Mouse (Mus musculus): ENCODE measurements around the gene H60b.
"Not testable (repeated sequence)": the region's sequence is repeated elsewhere in the genome, so short reads cannot be mapped to it uniquely, and the experiment has no call there.

Gene H60b

DNA sequence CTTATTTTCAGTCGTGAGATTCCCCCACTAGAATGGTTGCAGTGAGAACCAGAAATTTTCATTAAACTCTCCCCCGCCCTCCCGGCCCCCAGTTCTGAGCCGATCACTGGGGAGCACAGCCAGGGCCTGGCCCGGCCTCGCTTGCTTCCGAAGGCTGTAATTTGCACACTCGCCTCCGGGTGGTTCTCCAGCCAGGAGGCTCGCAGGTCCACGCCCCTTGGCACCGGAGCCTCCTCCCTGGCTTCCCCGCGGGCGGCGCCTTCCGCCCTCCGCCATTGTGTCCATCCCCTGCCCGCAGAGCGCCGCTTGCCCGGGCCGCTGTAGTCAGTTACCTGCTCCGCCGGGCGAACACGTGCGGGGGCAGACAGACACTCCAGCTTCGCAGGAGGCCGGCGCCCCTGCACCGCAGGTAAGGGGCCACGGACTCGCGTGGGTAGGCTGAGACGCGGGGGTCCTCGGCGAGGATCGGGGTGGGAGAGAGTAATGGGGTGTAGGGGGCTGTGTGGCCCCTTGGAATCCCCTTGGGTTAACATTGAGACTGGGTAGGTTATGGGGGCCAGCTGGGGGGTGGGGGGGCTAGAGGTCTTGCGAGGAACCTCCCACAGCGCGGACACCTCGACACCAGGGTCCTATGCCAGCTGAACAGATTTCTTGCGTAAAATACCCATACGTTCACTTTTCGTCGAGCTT is at the start of gene H60b, which contains the start of gene Raet1e:
Gene H60b, plus strand, starts transcription at position 277 of the 690 bp plus-strand sequence.
Gene Raet1e, plus strand, starts transcription at position 260 of the 690 bp plus-strand sequence.
- peak; percentile 42 for DNase-seq (ENCODE audit: low read depth)

DNA sequence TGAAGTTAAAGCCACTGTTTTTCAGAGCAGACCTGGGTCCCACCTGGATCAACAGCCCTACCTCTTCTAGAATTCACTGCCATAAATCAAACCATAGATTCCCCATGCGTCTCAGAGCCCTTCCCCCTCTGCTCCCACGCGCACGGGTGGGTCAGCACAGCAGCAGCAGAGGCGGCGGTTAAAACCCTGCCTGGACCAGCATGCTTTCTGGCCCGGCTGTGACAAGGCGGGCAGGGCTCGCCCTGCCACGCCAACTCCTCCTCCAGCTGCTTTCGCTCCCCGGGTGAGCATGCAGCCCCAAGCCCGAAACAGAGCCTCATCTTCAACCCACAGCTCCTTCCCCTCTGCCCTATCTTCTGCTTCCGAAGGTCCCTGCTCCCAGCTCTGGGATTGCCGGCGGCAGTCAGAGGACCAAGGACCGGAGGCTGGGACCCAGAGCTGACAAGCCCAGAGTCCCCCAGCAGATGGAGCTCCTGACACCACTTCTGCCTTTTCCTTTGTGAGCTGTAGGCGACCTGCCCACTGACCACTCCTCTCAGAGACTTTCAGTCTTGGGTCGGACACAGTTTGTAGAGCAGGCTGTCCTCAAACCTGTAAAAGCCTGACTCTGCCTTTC is 17.6 kb upstream of the H60b start:
- DNase-seq (ENCODE audit: low read depth): peak; percentile 54

DNA sequence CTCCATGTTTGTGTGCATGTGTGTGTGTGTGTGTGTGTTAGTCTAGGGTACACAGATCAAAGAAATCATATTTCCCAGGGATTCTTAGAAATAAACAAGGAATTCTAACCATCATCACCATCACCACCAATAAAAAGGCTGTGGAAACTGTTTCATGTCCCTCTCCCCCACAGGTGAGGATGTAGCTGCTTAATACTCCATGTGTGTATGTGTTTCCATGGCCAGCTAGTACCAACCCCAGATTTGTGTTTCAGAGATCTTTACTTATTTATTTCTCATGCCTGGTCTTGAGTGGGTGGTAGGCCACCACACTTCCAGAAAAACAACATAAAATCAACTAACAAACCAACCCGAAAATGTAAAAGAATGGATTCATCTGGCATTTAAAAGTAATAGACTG is 16.2 kb upstream of the H60b start:
- DNase-seq (ENCODE audit: low read depth): peak; percentile 74

DNA sequence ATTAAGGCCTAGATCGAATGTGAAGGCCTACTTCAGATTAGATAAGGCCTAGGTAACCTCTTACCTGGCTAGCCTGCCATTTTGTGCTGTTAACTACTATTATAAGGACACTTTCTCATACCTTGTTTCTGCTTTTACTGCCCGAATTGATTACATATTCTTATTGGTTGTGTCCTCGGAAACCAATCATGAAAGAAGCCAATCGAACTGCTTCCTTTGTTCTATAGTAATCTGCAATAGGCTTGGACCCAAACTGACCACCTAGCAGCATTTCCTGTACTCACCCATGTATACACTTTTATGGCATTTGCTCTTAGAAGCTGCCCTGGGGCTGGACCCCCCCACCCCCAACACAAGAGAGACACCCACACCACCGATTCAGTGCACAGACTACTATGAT is 15.5 kb upstream of the H60b start:
- DNase-seq (ENCODE audit: low read depth): no peak

- peak; percentile 85 for DNase-seq (ENCODE audit: low read depth)
Measured at GRCm38 (mm10) chr10:22148441-22149072, 9.8 kb upstream of the H60b start.

- peak; percentile 61 for DNase-seq (ENCODE audit: low read depth)
Measured at GRCm38 (mm10) chr10:22149073-22149690, 9.2 kb upstream of the H60b start, which contains the start of gene E030030I06Rik. Gene E030030I06Rik, minus strand, starts transcription at chr10:22149270.

- DNase-seq (ENCODE audit: low read depth): peak; percentile 38
Measured at GRCm38 (mm10) chr10:22149691-22150465, 8.5 kb upstream of the H60b start.

GRCm38 (mm10) chr10:22150593-22150992 is 7.8 kb upstream of the H60b start:
- peak; percentile 60 for DNase-seq (ENCODE audit: low read depth)

DNA sequence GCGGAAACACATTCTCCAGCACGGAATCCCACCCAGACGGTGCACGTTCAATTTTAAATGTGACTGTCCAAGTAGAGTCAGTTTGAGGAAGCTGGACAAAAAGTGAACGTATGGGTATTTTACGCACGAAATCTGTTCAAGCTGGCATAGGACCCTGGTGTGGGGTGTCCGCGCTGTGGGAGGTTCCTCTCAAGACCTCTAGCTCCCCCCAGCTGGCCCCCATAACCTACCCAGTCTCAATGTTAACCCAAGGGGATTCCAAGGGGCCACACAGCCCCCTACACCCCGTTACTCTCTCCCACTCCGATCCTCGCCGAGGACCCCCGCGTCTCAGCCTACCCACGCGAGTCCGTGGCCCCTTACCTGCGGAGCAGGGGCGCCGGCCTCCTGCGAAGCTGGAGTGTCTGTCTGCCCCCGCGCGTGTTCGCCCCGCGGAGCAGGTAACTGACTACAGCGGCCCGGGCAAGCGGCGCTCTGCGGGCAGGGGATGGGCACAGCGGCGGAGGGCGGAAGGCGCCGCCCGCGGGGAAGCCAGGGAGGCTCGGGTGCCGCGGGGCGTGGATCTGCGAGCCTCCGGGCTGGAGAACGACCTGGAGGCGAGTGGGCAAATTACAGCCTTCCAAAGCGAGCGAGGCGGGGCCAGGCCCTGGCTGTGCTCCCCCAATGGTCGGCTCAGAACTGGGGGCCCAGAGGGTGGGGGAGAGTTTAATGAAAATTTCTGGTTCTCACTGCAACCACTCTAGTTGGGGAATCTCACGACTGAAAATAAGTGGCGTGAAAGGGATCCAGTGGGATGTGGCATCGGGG is 7.1 kb upstream of the H60b start:
- DNase-seq (ENCODE audit: low read depth): peak; percentile 38

DNA sequence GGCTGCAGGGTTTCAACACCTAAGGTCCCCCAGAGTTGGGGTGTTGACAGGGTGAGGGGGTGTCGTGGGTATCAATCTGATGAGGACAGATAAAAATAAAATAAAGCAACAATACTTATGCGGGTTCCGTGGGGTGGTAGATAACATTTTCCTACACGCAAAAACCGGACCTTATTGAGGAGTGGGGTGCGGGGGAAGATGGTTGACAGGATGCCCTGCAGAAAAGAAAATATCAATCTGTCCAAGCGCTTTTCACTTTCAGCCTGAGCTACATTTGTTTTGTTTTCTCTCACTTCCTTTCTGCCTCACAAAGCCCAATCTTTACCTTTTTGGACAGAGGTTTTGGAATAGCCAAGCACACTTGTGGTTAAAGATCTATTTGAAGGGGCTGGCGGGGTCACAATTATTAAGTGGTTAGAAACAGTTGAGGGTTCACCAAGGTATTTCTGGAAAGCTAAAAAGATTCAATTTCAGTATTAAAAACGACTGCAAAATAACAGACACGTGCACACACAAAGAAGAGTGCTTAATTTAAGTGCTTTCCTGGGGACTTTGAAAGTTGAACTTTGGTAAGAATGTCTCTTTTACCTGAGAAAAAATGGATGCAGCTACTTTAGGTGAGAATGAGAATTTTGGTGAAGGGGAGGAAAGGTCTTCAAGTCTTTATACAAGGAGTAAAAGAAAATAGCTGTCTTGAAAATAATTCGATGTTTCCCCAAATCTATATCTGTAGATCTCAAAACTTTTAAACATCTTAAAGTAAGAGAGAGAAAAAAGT is 6.3 kb upstream of the H60b start:
- DNase-seq (ENCODE audit: low read depth): not testable (repeated sequence)

- not testable (repeated sequence) for DNase-seq (ENCODE audit: low read depth)
Measured at GRCm38 (mm10) chr10:22153147-22153690, 5.2 kb upstream of the H60b start.

GRCm38 (mm10) chr10:22154127-22154526 is 4.3 kb upstream of the H60b start:
- DNase-seq (ENCODE audit: low read depth): peak; percentile 41

DNA sequence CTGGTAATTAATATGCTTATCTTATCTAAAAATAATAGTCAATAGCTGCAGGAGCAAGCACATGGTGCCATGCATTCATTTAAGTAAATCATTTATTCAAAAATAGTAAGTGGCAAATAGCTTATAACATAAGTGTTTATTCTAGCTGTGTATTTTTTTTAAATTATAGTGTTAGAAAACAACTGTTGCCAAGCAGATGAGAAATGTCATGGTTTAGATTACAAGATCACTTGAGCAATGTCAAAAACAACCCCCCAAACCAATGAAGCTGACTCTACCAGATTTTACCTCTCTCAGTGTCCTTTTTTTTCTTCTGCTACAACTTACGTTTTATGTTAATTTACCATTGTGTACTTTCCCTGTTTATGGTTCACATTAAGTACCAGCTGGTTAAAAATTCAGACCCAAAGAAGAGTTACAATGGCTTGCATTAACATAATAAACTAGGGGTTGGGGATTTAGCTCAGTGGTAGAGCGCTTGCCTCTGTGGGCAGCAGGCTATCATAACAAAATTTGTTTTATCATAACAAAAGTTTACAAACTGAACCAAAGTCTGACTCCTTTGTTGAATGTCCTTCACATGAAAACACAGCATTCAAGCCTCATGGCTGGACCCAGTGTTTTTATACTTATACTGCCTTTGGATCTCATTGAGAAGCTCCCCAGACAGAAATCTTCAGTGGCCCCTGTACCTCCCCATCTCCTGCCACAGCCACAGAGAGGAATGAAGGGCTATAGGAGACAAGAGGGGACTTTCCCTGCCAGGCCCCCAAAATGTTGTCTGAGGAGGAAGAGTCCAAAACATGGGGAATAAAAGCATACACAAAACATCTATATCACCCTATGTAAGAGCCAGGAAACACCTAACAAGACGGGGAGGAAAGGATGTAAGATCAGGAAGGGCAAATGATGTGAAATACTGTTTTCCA is 3.3 kb upstream of the H60b start:
- no peak for DNase-seq (ENCODE audit: low read depth)

DNA sequence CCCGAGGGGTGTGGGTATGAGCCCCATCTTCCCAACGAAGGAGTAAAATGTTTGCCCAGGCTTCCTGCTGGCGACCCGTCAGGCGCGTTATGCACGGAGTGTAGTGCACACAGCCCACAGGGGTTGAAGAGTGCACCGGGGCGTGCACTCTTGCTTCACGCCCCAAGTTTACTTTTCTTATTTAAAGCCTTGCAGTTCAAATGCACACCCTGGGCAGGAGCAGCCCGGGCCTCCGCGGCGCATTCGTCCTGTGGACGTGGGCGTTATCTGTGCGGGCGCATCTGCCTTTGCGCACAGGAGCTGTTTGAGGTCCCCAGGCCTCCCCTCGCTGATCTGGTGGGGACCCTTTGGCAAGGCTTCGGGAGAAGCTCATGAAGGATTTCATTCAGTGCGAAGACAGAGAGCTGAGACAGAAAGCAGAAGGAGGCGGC is 760 bp downstream of the H60b start:
- no peak for DNase-seq (ENCODE audit: low read depth)

GRCm38 (mm10) chr10:22159581-22160140 is 1.3 kb downstream of the H60b start:
- DNase-seq (ENCODE audit: low read depth): no peak

DNA sequence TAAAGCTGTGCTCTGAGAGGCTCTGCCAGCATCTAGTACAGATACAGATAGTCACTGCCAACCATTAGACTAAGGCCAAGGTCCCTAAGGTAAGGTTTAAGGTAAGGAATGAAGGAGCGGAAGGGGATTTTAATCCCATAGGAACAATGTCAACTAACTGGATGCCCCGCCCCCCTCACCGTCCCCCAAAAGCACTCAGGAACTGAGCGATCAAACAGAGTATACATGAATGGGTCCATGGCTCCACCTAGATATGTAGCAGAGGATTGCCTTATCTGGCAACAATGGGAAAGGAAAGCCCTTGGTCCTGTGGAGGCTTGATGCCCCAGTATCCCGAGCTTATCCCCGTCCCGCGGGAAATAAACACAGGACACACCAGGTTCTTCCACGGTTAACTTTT is 4.9 kb downstream of the H60b start:
- not testable (repeated sequence) for DNase-seq (ENCODE audit: low read depth)

DNA sequence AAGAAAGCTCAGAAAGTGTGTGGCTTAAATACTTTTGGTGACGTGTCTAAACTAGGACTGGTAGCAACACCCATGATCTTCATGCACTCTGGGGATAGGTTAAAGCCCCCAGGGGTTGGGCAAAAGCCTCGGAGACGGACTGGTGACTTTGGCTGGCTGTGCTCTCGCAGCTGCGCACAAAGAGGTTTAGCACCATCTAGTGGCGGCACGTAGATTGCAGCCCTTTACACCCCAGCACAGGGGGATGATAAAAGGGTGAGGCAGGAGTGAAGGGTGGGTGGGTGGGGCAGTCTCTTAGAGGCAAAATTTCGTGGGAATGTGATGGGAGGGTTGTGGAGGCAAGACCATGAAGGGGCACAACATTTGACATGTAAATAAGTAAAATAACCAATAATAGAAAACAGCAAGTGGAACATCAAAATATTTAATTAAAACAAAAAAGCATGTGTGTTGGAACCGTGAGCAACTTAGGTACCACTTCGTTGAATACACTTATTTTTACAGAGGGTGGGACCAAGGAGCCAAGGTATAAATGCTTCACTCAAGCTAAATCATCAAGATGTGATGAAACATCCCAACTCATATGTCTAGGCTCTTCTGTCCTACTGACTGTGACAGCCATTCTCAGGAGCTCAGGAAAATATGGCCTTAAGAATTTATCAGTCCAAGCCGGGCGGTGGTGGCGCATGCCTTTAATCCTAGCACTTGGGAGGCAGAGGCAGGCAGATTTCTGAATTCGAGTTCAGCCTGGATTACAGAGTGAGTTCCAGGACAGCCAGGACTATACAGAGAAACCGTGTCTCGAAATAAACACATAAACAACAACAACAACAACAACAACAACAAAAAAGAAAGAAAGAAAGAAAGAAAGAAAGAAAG is 5.6 kb downstream of the H60b start:
- DNase-seq (ENCODE audit: low read depth): not testable (repeated sequence)
